Mouse (Mus musculus) frontal cortex, postnatal 25 days (tissue): ENCODE results near the gene Olfr117.
"Not testable (repeated sequence)": the region's sequence is repeated elsewhere in the genome, so short reads cannot be mapped to it uniquely, and the experiment has no call there.

Experiments
- DNase-seq, 2 experiments: peaks; one replicate each; pipeline ENCODE4 v3.0.0; 2022; ENCODE audit warnings: low spot score in 2 of 2

Olfr117 gene

GRCm38 (mm10) chr17:37663682-37664081 lies at the start of gene Olfr117:
TSS of gene Olfr117 (minus strand) at chr17:37663782.
- no peak for DNase-seq

- not testable (repeated sequence) for DNase-seq
Measured at GRCm38 (mm10) chr17:37696264-37696663, 32.7 kb upstream of the Olfr117 start, which contains the start of gene Olfr119. TSS of gene Olfr119 (plus strand) at chr17:37696564.

GRCm38 (mm10) chr17:37666688-37667087 lies 3.1 kb upstream of the Olfr117 start, which contains the start of gene Olfr118:
TSS of gene Olfr118 (plus strand) at chr17:37666988.
- no peak for DNase-seq

GRCm38 (mm10) chr17:37627009-37627408 lies 36.6 kb downstream of the Olfr117 start, which contains the start of the genes Olfr115 and Olfr116:
TSS of gene Olfr115 (minus strand) at chr17:37627109.
TSS of gene Olfr116 (minus strand) at chr17:37627199.
- no peak for DNase-seq
